Mouse (Mus musculus): Measurements from ENCODE around the gene Olfr63.

- no peak for TF ChIP-seq CTCF (IDR thresholded peaks at IDR 0.05; ENCODE audit: low read depth)
- TF ChIP-seq EP300 (optimal IDR thresholded peaks at IDR 0.05): no peak
These were observed at the start of gene Olfr63 for GRCm38 (mm10) chr17:33264376-33264775.
